Mouse (Mus musculus) stomach, embryonic 14.5 days (tissue): Measurements from ENCODE around the gene Zbtb16. TPM values are rescaled to one million over a fixed set of nuclear protein-coding genes. Genes with fewer than 3 reads are reported as not detected.

Experiments used
- ATAC-seq: fragments of 200-750 bp; cut with Nextera tagmentation; 2 replicates; pipeline ENCODE4 v1.8.0; 2017; ENCODE audit warnings: low read depth, moderate TSS enrichment; ENCODE audit not compliant: insufficient number of reproducible peaks, insufficient read depth, low FRiP score
- H3K27ac ChIP-seq: fragments of 300-500 bp; sonication (generic); 2 replicates; pipeline ENCODE4 v1.5.1; 2014; ENCODE audit warnings: mild to moderate bottlenecking, low read length, moderate library complexity, mixed read lengths
- H3K27me3 ChIP-seq: fragments of 300-500 bp; sonication (generic); 2 replicates; pipeline ENCODE4 v1.6.1; 2014; ENCODE audit warnings: low read length, control low read depth, mixed read lengths; ENCODE audit not compliant: control insufficient read depth, insufficient read depth
- H3K36me3 ChIP-seq: fragments of 300-500 bp; sonication (generic); 2 replicates; pipeline ENCODE4 v1.6.1; 2014; ENCODE audit warnings: mild to moderate bottlenecking, control low read depth, low read length, moderate library complexity, mixed read lengths; ENCODE audit not compliant: control insufficient read depth, insufficient read depth
- H3K4me1 ChIP-seq: fragments of 300-500 bp; sonication (generic); 2 replicates; pipeline ENCODE4 v1.6.1; 2014; ENCODE audit warnings: low read length, control low read depth, mixed read lengths; ENCODE audit not compliant: control insufficient read depth, insufficient read depth
- H3K4me2 ChIP-seq: fragments of 300-500 bp; sonication (generic); replicated peaks from 2 replicates; pipeline ENCODE4 v1.6.1; 2014; ENCODE audit warnings: low read depth, low read length, control low read depth
- H3K4me3 ChIP-seq: fragments of 300-500 bp; sonication (generic); 2 replicates; pipeline ENCODE4 v1.5.1; 2014; ENCODE audit warnings: low read depth, low read length, control low read depth
- H3K9ac ChIP-seq: fragments of 300-500 bp; sonication (generic); replicated peaks from 2 replicates; pipeline ENCODE4 v1.6.1; 2014; ENCODE audit warnings: low read depth, mild to moderate bottlenecking, control low read depth, low read length, moderate library complexity, mixed read lengths
- H3K9me3 ChIP-seq: fragments of 300-500 bp; sonication (generic); 2 replicates; pipeline ENCODE4 v1.6.1; 2016; ENCODE audit warnings: low read depth, low read length, control low read depth; ENCODE audit not compliant: control insufficient read depth
- WGBS: fragments of 180-500 bp; shearing (Covaris S2); extraction: QIAGEN DNeasy Blood & Tissue Kit; methylation state at CpG from one replicate; pipeline ENCODE4 v1.1.7; 2014; 5-methylcytosine and 5-hydroxymethylcytosine counted together
- polyA plus RNA-seq: library from polyadenylated mRNA; unstranded; fragments of >200 nt; fragmentation: Nextera tagmentation; extraction: Ambion mirVana; gene quantifications from 2 replicates; pipeline ENCODE4 v1.2.1, GENCODE M21; 2014

The Zbtb16 gene
- polyA plus RNA-seq, 1 experiment from 2014 or later = 6.6 TPM

DNA sequence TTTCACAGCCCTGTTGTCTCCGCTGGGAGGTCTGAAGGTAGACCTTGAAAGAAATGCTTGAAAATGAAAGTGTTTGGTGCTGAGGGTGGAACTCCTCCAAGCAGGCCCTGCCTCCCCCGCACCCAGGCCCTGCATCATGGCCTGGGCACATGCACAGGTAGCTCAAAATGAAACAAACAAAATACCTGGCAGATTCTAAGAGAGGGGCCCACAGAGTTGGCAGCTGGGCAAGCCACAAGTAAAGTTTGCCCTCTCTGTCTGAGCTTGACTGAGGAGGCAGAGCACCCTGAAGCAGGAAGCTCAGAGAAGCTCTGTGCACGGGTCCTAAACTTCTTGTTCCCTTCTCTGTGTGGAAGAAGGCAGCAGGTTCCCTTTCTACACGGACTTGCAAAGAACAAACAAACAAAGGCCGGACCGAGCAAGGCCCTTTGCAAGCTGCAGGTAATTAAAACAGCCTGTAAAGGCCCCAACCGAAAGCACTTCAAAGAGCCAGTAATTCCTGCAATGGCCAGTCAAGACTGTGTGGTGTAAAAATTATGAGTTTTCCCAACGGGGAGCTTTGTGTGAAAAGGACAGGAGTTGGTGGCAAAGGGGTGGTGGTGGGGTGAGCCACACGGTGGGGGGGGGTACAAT lies 80.5 kb downstream of the Zbtb16 start:
- 48% methylated on average over 9 of the region's 9 CpGs for WGBS
- no peaks in the 10 kb centered on the region for H3K27me3 ChIP-seq
- H3K9ac ChIP-seq = no peak overlapping the region
- ATAC-seq = no peak
- H3K9me3 ChIP-seq = no peaks in the 10 kb centered on the region
- H3K27ac ChIP-seq = no peak overlapping the region
- H3K4me3 ChIP-seq = no peak overlapping the region
- no peaks in the 10 kb centered on the region for H3K36me3 ChIP-seq
- peaks cover 20% of the 10 kb centered on the region; the same call in 1 of the 2 replicates for H3K4me1 ChIP-seq
- no peak overlapping the region for H3K4me2 ChIP-seq

DNA sequence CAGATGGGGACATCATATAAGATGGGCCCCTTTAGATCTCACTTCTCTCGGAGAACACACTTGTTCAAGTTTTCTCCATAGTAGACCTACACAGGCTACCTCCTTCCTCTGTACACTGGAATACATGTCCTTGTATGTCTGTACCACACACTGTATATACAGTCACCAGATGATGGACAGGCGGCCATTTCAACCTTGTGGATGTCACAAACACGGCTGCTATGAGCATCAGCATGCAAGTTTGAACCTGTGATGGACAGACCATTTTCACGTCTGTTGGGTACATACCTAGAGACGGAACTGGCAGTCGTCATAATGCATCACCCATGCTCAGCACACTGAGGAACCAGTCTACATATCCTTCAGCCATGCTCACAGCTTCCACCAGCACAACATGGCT lies 81.6 kb downstream of the Zbtb16 start:
- Histone ChIP-seq H3K9ac (no peak overlapping the region), H3K27me3 (no peaks in the 10 kb centered on the region), H3K36me3 (no peaks in the 10 kb centered on the region), H3K4me1 (peaks cover 16% of the 10 kb centered on the region; the same call in 1 of the 2 replicates), H3K27ac (no peak overlapping the region), H3K4me2 (no peak overlapping the region), H3K9me3 (no peaks in the 10 kb centered on the region), H3K4me3 (no peak overlapping the region)
- no peak for ATAC-seq
- 94% methylated on average over 6 of the region's 6 CpGs for WGBS

- no peak for ATAC-seq
- no peaks in the 10 kb centered on the region for H3K36me3 ChIP-seq
- no peak overlapping the region for H3K27ac ChIP-seq
- no peak overlapping the region for H3K4me2 ChIP-seq
- peaks cover 16% of the 10 kb centered on the region; the same call in 1 of the 2 replicates for H3K4me1 ChIP-seq
- H3K9ac ChIP-seq = no peak overlapping the region
- no peaks in the 10 kb centered on the region for H3K9me3 ChIP-seq
- no peaks in the 10 kb centered on the region for H3K27me3 ChIP-seq
- H3K4me3 ChIP-seq = no peak overlapping the region
- 87% methylated on average over 6 of the region's 6 CpGs for WGBS
These were observed 82.1 kb downstream of the Zbtb16 start for GRCm38 (mm10) chr9:48753881-48754280.

DNA sequence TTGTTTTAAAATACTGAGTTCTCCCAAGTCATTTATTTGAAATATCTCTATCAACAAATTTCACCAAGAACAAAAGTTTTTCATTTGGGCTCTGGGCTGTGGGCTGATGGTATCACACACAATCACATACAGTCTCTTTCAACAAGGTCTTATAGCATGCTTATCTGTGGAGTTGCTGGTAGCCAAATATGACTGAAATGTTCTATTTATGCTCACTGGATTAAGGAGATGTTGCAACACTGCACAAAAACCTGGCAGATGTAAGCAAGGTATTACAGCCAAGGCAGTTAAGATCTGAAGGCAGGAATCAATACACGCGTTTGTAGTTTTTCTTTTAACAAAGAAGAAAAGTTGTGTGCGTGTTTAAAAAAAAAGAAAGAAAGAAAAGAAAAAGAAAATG lies 84.1 kb downstream of the Zbtb16 start:
- Histone ChIP-seq H3K27ac (no peak overlapping the region), H3K4me2 (no peak overlapping the region), H3K4me1 (0 out of 2 replicates have a peak, but pooled peaks cover 3% of the 10 kb centered on the region), H3K36me3 (no peaks in the 10 kb centered on the region), H3K27me3 (no peaks in the 10 kb centered on the region), H3K4me3 (no peak overlapping the region), H3K9ac (no peak overlapping the region), H3K9me3 (no peaks in the 10 kb centered on the region)
- no peak for ATAC-seq
- 81% methylated on average over 3 of the region's 3 CpGs for WGBS

DNA sequence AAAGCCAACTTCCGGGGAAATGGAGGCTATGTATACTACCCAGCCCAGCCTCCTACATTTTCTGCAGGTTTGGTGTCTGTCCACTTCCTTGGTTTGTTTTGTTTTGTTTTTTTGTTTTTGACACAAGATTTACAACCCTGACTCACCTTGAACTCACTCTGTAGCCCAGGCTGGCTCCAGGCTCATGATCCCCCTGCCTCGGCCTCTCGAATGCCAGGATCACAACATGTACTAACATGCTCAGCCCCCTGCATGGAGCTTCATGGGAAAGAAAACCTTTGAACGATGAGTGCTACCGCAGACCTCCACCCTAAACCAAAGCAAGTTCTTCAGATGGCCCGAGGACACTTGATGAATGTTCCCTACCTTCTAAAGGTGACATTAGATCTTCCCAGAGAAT lies 86.4 kb downstream of the Zbtb16 start:
- no peak overlapping the region for H3K4me2 ChIP-seq
- H3K27me3 ChIP-seq = no peaks in the 10 kb centered on the region
- H3K4me3 ChIP-seq = no peak overlapping the region
- ATAC-seq = no peak
- no peaks in the 10 kb centered on the region for H3K36me3 ChIP-seq
- H3K9ac ChIP-seq = no peak overlapping the region
- no peak overlapping the region for H3K27ac ChIP-seq
- H3K9me3 ChIP-seq = no peaks in the 10 kb centered on the region
- 0 out of 2 replicates have a peak, but pooled peaks cover 9% of the 10 kb centered on the region for H3K4me1 ChIP-seq
- WGBS = 84% methylated on average over 6 of the region's 6 CpGs

DNA sequence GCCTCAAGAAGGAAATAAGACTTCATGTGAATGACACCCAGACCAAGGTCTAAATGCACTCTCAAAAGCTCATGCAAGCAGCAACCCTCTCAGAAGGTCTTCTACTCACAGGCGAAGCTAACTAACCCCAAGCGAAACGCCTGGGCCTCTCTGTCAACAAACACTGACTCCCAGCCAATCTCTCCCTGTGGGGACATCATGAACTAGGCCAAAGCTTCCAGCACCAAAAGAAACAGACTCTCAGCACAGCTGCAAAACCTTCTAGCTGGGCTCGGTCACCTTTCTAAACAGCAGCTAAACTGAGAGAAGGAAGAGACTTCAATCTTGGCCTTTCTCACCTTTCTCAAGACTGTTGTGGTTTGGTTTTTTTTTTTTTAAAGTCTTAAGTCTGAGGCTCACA lies 86.9 kb downstream of the Zbtb16 start:
- WGBS = 69% methylated on average over 4 of the region's 4 CpGs
- Histone ChIP-seq H3K4me2 (no peak overlapping the region), H3K9me3 (no peaks in the 10 kb centered on the region), H3K4me1 (0 out of 2 replicates have a peak, but pooled peaks cover 9% of the 10 kb centered on the region), H3K9ac (no peak overlapping the region), H3K4me3 (no peak overlapping the region), H3K36me3 (no peaks in the 10 kb centered on the region), H3K27ac (no peak overlapping the region), H3K27me3 (no peaks in the 10 kb centered on the region)
- ATAC-seq = no peak

- 96% methylated on average over 4 of the region's 4 CpGs for WGBS
- Histone ChIP-seq H3K4me2 (no peak overlapping the region), H3K27me3 (no peaks in the 10 kb centered on the region), H3K9ac (no peak overlapping the region), H3K9me3 (no peaks in the 10 kb centered on the region), H3K4me1 (0 out of 2 replicates have a peak, but pooled peaks cover 9% of the 10 kb centered on the region), H3K36me3 (no peaks in the 10 kb centered on the region), H3K4me3 (no peak overlapping the region), H3K27ac (no peak overlapping the region)
- no peak for ATAC-seq
These were observed 87.3 kb downstream of the Zbtb16 start for GRCm38 (mm10) chr9:48748761-48749160.

- Histone ChIP-seq H3K36me3 (no peaks in the 10 kb centered on the region), H3K27ac (no peak overlapping the region), H3K4me1 (0 out of 2 replicates have a peak, but pooled peaks cover 9% of the 10 kb centered on the region), H3K27me3 (no peaks in the 10 kb centered on the region), H3K4me3 (no peak overlapping the region), H3K9me3 (no peaks in the 10 kb centered on the region), H3K9ac (no peak overlapping the region), H3K4me2 (no peak overlapping the region)
- no peak for ATAC-seq
- WGBS = 73% methylated on average over 4 of the region's 4 CpGs
These were observed 87.8 kb downstream of the Zbtb16 start for GRCm38 (mm10) chr9:48748216-48748615.

- Histone ChIP-seq H3K27ac (no peak overlapping the region), H3K4me1 (0 out of 2 replicates have a peak, but pooled peaks cover 9% of the 10 kb centered on the region), H3K4me3 (no peak overlapping the region), H3K4me2 (no peak overlapping the region), H3K27me3 (no peaks in the 10 kb centered on the region), H3K9ac (no peak overlapping the region), H3K9me3 (no peaks in the 10 kb centered on the region), H3K36me3 (no peaks in the 10 kb centered on the region)
- WGBS = 87% methylated on average over 10 of the region's 10 CpGs
- ATAC-seq = no peak
These were observed 89.5 kb downstream of the Zbtb16 start for GRCm38 (mm10) chr9:48746506-48746905.
